Mouse (Mus musculus) liver, embryonic 15.5 days (tissue): ENCODE data around the gene Spef2. TPM values are rescaled to one million over a fixed set of nuclear protein-coding genes. Genes with fewer than 3 reads are reported as not detected.

Experiments used
- ATAC-seq: fragments of 200-750 bp; cut with Nextera tagmentation; 2 replicates; pipeline ENCODE4 v1.8.0; 2017; ENCODE audit warnings: moderate number of reproducible peaks, mild to moderate bottlenecking, moderate library complexity; ENCODE audit not compliant: insufficient read depth
- H3K27ac ChIP-seq: fragments of 300-500 bp; sonication (generic); replicated peaks from 2 replicates; pipeline ENCODE4 v1.5.1; 2015; ENCODE audit warnings: mild to moderate bottlenecking, inconsistent platforms
- H3K27me3 ChIP-seq: fragments of 300-500 bp; sonication (generic); 2 replicates; pipeline ENCODE4 v1.6.1; 2015; ENCODE audit warnings: mild to moderate bottlenecking, inconsistent platforms
- H3K36me3 ChIP-seq: fragments of 300-500 bp; sonication (generic); replicated peaks from 2 replicates; pipeline ENCODE4 v1.6.1; 2015; ENCODE audit warnings: moderate library complexity, mild to moderate bottlenecking, inconsistent platforms
- H3K4me1 ChIP-seq: fragments of 300-500 bp; sonication (generic); replicated peaks from 2 replicates; pipeline ENCODE4 v1.6.1; 2015; ENCODE audit warnings: inconsistent platforms
- H3K4me2 ChIP-seq: fragments of 300-500 bp; sonication (generic); 2 replicates; pipeline ENCODE4 v1.6.1; 2015; ENCODE audit warnings: moderate library complexity, mild to moderate bottlenecking, inconsistent platforms
- H3K4me3 ChIP-seq: fragments of 300-500 bp; sonication (generic); replicated peaks from 2 replicates; pipeline ENCODE4 v1.5.1; 2015; ENCODE audit warnings: mild to moderate bottlenecking, inconsistent platforms
- H3K9ac ChIP-seq: fragments of 300-500 bp; sonication (generic); 2 replicates; pipeline ENCODE4 v1.6.1; 2015; ENCODE audit warnings: moderate library complexity, mild to moderate bottlenecking, inconsistent platforms
- H3K9me3 ChIP-seq: fragments of 300-500 bp; sonication (generic); replicated peaks from 2 replicates; pipeline ENCODE4 v1.6.1; 2016; ENCODE audit warnings: inconsistent platforms
- WGBS: fragments of 180-500 bp; shearing (Covaris S2); methylation state at CpG from one replicate; pipeline ENCODE4 v1.1.7; 2015; ENCODE audit warnings: mixed read lengths; ENCODE audit not compliant: insufficient replicate concordance; 5-methylcytosine and 5-hydroxymethylcytosine counted together
- polyA plus RNA-seq: library from polyadenylated mRNA; unstranded; fragments of >200 nt; fragmentation: Nextera tagmentation; extraction: Ambion mirVana; gene quantifications from 2 replicates; pipeline ENCODE4 v1.2.1, GENCODE M21; 2015

Spef2 gene
- polyA plus RNA-seq, 1 experiment from 2014 or later, result 0.12 TPM

DNA sequence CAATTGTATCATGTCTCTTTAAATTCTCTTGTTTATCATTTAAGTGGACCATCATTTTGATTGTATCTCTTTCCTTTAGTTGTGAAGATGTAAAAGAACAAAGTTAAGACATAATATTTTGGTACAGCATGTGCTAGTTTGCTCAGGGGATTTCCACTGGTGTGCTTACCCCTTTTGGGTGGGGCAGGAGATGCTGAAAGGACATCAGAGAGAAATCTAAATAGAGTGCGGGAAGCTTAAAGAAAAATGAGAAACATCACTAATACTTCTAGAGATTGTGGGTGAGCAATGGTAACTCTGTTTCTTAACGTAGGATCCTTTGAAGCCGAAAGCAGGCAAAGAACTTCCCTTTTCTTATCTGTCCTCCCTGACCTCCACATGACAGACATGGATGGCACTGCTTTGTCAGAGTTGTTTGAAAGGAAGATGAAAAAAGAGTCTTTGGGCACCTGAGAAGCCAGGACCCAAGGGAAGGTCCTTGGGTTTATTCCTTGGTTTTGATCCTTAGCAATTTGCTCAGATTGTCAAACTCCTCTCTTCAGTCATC is 215.2 kb downstream of the Spef2 start:
- H3K4me1 ChIP-seq, result no peaks in the 10 kb centered on the region

DNA sequence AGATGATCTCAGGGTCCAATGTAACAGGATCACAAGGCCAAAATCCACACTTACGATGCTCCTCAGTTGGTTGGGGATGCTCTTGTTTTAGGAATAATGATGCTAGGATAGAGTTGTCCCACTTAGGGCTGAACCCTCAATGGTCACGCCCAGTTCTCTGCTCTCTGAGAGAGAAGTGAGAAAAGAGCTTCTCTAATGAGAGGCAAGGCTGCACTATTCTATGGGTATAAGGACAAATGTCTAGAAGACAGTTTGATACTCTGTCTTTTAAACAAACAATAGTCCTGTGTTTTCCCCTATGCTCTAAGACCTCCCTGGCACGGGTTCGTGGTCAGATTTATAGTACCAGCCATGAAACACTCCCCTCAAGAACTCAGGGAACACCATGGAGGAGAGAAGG is 218.6 kb downstream of the Spef2 start, which contains the start of gene Il7r:
Gene Il7r, minus strand, starts transcription at position 101 of the 400 bp plus-strand sequence.
- ATAC-seq, result no peak
- H3K4me3 ChIP-seq, result no peak within 1 kb of the TSS
- WGBS, result 54% methylated on average over 4 of the region's 4 CpGs

More for the DNA sequence above, 215.2 kb downstream of the Spef2 start:
- no peak overlapping the region for H3K9ac ChIP-seq
- no peak overlapping the region for H3K4me3 ChIP-seq
- no peaks in the 10 kb centered on the region for H3K9me3 ChIP-seq
- ATAC-seq, result no peak
- WGBS, result 21% methylated on average over 3 of the region's 3 CpGs
- H3K36me3 ChIP-seq, result no peaks in the 10 kb centered on the region
- H3K27ac ChIP-seq, result no peak overlapping the region
- no peak overlapping the region for H3K4me2 ChIP-seq
- H3K27me3 ChIP-seq, result no peaks in the 10 kb centered on the region

DNA sequence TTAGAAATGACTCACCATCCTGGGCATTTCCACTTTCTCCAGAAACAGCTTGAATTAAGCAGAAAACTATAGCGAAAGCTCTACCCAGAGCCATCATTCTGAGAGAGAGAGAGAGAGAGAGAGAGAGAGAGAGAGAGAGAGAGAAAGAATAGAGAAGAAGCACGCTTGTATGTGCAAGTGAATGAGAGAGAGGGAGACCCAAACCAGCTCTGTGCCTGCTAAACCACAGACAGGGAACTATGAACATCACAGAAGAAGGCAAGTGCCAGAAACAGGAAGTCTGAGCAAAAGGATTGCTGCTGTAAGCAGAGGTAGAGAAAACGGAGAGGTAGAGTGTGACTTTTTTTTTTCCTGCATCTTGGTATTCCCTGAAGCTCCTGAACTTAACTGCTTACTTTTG is 219.0 kb downstream of the Spef2 start:
- no peak for ATAC-seq
- Histone ChIP-seq H3K4me3 (no peak overlapping the region), H3K4me1 (no peaks in the 10 kb centered on the region), H3K36me3 (no peaks in the 10 kb centered on the region), H3K9me3 (no peaks in the 10 kb centered on the region), H3K27me3 (no peaks in the 10 kb centered on the region), H3K9ac (no peak overlapping the region), H3K27ac (no peak overlapping the region), H3K4me2 (no peak overlapping the region)
- 16% methylated on average over 3 of the region's 3 CpGs for WGBS

More for the DNA sequence above, 218.6 kb downstream of the Spef2 start, which contains the start of gene Il7r:
- Histone ChIP-seq H3K27me3 (no peaks in the 10 kb centered on the region), H3K4me2 (no peak within 1 kb of the TSS), H3K4me1 (no peaks in the 10 kb centered on the region), H3K36me3 (no peaks in the 10 kb centered on the region), H3K27ac (no peak within 1 kb of the TSS), H3K9ac (no peak within 1 kb of the TSS), H3K9me3 (no peaks in the 10 kb centered on the region)

Other genes starting within 250 kb of the Spef2 start
- 0.47 and 0.90 TPM in 2 replicates for gene Il7r, start 218.7 kb downstream of the Spef2 start, polyA plus RNA-seq